Mouse (Mus musculus) heart, postnatal 0 days (tissue): Measurements from ENCODE around the gene Hist4h4.

Experiments used
- CTCF ChIP-seq: IDR thresholded peaks from 2 replicates; pipeline ENCODE4 v1.5.1; 2016; ENCODE audit warnings: antibody characterized with exemption, control low read depth, low read depth
- EP300 ChIP-seq: IDR thresholded peaks from 2 replicates; pipeline ENCODE4 v1.6.1; 2016; ENCODE audit warnings: antibody characterized with exemption, low read depth

GRCm38 (mm10) chr6:136845706-136846480 is 41.7 kb upstream of the Hist4h4 start:
- TF ChIP-seq CTCF (no peak), EP300 (no peak)
